Mouse (Mus musculus): ENCODE measurements around the gene Emc8. TPM values are rescaled to one million over a fixed set of nuclear protein-coding genes. Genes with fewer than 3 reads are reported as not detected.

The Emc8 gene
- polyA plus RNA-seq, 1 experiment from 2014 or later, result 205 TPM

DNA sequence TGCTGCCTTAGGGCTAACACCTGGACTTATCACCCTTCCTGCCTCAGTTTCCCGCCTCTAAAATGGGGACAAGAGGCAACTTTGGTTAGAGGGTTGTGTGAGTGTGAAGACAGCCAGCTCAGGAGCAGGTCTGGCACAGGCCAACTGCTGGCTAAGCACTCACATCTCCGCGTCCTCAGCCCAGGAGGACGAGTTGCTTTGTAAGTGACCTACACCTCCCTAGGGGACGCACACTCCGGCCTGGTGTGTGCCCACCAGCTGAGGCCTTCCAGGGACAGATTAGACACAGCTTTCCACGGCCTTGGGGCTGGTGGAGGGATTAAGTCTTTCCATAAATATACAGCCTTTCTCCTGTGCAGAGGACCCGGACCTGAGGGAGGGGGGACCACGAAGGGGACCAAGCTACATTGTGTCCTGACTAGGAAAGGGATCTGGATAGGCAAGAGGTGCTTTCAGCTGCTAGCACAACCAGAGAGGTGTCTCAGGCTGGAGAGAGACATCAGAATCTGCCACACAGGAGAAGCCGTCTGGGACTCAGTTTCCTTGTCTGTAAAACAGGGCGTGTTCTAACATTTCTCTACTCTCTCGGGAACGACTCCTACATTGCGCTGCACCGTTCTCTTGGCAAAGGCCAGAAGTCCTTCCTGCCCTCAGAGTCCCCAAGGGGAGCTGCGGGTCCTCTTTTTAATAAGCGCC is 35.3 kb downstream of the Emc8 start:
- Histone ChIP-seq H3K27ac (no peak overlapping the region), H3K9me3 (no peaks in the 10 kb centered on the region), H3K27me3 (peaks cover 19% of the 10 kb centered on the region), H3K9ac (0 out of 2 replicates have a peak overlapping the region, but pooled peaks have one; percentile 31), H3K4me2 (peak overlapping the region; percentile 98), H3K36me3 (no peaks in the 10 kb centered on the region), H3K4me1 (peaks cover 33% of the 10 kb centered on the region), H3K4me3 (peak overlapping the region; percentile 69)
- ATAC-seq (ENCODE audit: insufficient number of reproducible peaks, low FRiP score, low TSS enrichment, low read depth), result 0 out of 2 replicates have a peak, but pooled peaks have one; percentile 22
- 33% methylated on average over 17 of the region's 17 CpGs for WGBS

- ATAC-seq (ENCODE audit: insufficient number of reproducible peaks, low FRiP score, low TSS enrichment, low read depth), result no peak
- Histone ChIP-seq H3K9ac (no peak overlapping the region), H3K4me3 (no peak overlapping the region), H3K4me2 (no peak overlapping the region), H3K27ac (peak overlapping the region; percentile 50; the same call in 1 of the 2 replicates), H3K9me3 (no peaks in the 10 kb centered on the region), H3K36me3 (no peaks in the 10 kb centered on the region), H3K4me1 (peaks cover 33% of the 10 kb centered on the region), H3K27me3 (peaks cover 19% of the 10 kb centered on the region)
- 73% methylated on average over 21 of the region's 21 CpGs for WGBS
These were observed 36.7 kb downstream of the Emc8 start for GRCm38 (mm10) chr8:120631441-120632375.

GRCm38 (mm10) chr8:120630848-120631247 is 37.5 kb downstream of the Emc8 start:
- ATAC-seq (ENCODE audit: insufficient number of reproducible peaks, low FRiP score, low TSS enrichment, low read depth), result no peak
- Histone ChIP-seq H3K4me3 (no peak overlapping the region), H3K36me3 (no peaks in the 10 kb centered on the region), H3K9ac (no peak overlapping the region), H3K27ac (no peak overlapping the region), H3K4me2 (no peak overlapping the region), H3K4me1 (peaks cover 33% of the 10 kb centered on the region), H3K27me3 (peaks cover 19% of the 10 kb centered on the region), H3K9me3 (no peaks in the 10 kb centered on the region)
- WGBS, result 44% methylated on average over 6 of the region's 6 CpGs

DNA sequence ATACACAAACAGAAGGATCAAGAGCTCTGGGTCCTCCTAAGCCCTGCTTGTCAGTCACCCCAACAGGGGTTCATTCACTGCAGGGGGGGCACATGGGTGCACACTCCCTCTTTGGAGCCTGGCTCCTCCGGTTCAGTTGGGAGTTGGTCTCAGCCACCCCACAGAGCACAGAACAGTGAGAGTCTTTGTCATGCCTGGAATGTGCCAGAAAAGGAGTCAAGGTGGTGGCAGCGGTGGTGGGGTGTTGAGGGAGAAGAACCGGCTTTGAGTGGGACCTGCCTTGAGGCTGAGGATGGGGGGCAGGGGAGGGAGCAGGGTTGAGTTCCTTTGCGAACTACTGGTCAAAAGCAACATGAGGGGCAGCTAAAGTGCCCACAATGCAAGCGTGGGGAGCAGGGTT is 38.3 kb downstream of the Emc8 start:
- Histone ChIP-seq H3K36me3 (no peaks in the 10 kb centered on the region), H3K4me1 (peaks cover 33% of the 10 kb centered on the region), H3K4me2 (no peak overlapping the region), H3K9me3 (no peaks in the 10 kb centered on the region), H3K27me3 (peaks cover 14% of the 10 kb centered on the region), H3K4me3 (no peak overlapping the region), H3K27ac (no peak overlapping the region), H3K9ac (no peak overlapping the region)
- WGBS, result 57% methylated on average over 5 of the region's 5 CpGs
- ATAC-seq (ENCODE audit: insufficient number of reproducible peaks, low FRiP score, low TSS enrichment, low read depth), result no peak

DNA sequence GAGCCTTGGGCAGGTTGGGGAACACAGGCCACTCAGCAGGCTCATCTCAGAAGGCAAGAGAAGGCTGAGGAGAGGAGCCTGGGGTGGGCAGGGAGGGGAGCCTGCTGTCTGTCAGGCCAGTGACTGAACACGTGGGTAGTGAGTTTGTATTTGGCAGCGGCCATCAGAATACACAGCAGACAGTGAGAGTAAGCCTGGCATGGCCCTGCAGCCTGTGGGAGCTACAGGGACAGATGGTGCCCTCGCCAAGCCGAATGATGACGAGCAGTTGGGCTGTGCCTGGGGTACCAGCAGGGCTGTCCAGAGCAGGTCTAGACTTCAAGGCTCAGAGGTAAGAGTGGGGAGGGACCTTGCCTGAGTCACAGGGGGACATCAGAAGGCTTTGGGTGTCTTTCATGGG is 41.1 kb downstream of the Emc8 start:
- Histone ChIP-seq H3K27me3 (no peaks in the 10 kb centered on the region), H3K4me3 (no peak overlapping the region), H3K9me3 (no peaks in the 10 kb centered on the region), H3K9ac (no peak overlapping the region), H3K4me2 (no peak overlapping the region), H3K36me3 (no peaks in the 10 kb centered on the region), H3K27ac (no peak overlapping the region), H3K4me1 (peaks cover 10% of the 10 kb centered on the region)
- no peak for ATAC-seq (ENCODE audit: insufficient number of reproducible peaks, low FRiP score, low TSS enrichment, low read depth)
- 88% methylated on average over 5 of the region's 5 CpGs for WGBS

- Histone ChIP-seq H3K4me1 (peaks cover 3% of the 10 kb centered on the region; the same call in 1 of the 2 replicates), H3K4me3 (no peak overlapping the region), H3K36me3 (no peaks in the 10 kb centered on the region), H3K9ac (no peak overlapping the region), H3K27me3 (no peaks in the 10 kb centered on the region), H3K27ac (no peak overlapping the region), H3K9me3 (no peaks in the 10 kb centered on the region), H3K4me2 (no peak overlapping the region)
- ATAC-seq (ENCODE audit: insufficient number of reproducible peaks, low FRiP score, low TSS enrichment, low read depth), result no peak
- 51% methylated on average over 11 of the region's 11 CpGs for WGBS
These were observed 41.9 kb downstream of the Emc8 start for GRCm38 (mm10) chr8:120626461-120626860.

GRCm38 (mm10) chr8:120623608-120624007 is 44.8 kb downstream of the Emc8 start:
- Histone ChIP-seq H3K9me3 (no peaks in the 10 kb centered on the region), H3K36me3 (no peaks in the 10 kb centered on the region)
- no peak for ATAC-seq (ENCODE audit: insufficient number of reproducible peaks, low FRiP score, low TSS enrichment, low read depth)

DNA sequence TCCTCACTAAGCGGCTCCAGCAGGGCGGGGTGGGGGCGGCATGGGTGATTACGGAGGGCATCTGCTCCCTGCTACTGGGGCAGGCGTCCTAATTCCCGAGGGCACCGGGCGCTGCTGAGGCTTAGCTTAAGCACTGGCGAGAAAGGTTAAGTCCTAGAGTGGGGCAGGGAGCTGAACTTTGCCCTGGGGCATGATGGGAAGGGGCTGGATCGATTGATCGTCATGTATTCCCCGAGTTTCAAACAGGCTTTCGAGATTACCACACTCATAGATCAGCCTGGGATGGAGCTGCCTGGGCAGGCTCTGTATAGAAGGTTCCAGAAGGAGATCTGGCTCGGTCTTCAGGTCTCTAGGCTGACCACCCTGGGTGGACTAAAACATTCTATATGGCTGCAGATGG is 46.2 kb downstream of the Emc8 start:
- no peaks in the 10 kb centered on the region for H3K36me3 ChIP-seq
- H3K27me3 ChIP-seq, result no peaks in the 10 kb centered on the region
- no peak for ATAC-seq (ENCODE audit: insufficient number of reproducible peaks, low FRiP score, low TSS enrichment, low read depth)
- H3K4me3 ChIP-seq, result no peak overlapping the region
- WGBS, result 79% methylated on average over 14 of the region's 14 CpGs
- no peak overlapping the region for H3K27ac ChIP-seq
- H3K4me2 ChIP-seq, result no peak overlapping the region
- H3K9me3 ChIP-seq, result no peaks in the 10 kb centered on the region
- H3K4me1 ChIP-seq, result peaks cover 7% of the 10 kb centered on the region; the same call in 1 of the 2 replicates
- H3K9ac ChIP-seq, result no peak overlapping the region

More at GRCm38 (mm10) chr8:120623608-120624007, 44.8 kb downstream of the Emc8 start:
- 47% methylated on average over 2 of the region's 2 CpGs for WGBS
- Histone ChIP-seq H3K9ac (no peak overlapping the region), H3K4me2 (no peak overlapping the region), H3K4me3 (no peak overlapping the region), H3K27me3 (no peaks in the 10 kb centered on the region), H3K4me1 (no peaks in the 10 kb centered on the region), H3K27ac (no peak overlapping the region)

- WGBS, result 59% methylated on average over 7 of the region's 7 CpGs
- H3K27me3 ChIP-seq, result no peaks in the 10 kb centered on the region
- ATAC-seq (ENCODE audit: insufficient number of reproducible peaks, low FRiP score, low TSS enrichment, low read depth), result no peak
- no peak overlapping the region for H3K4me3 ChIP-seq
- H3K4me1 ChIP-seq, result peaks cover 13% of the 10 kb centered on the region
- H3K27ac ChIP-seq, result no peak overlapping the region
- H3K9ac ChIP-seq, result no peak overlapping the region
- H3K36me3 ChIP-seq, result no peaks in the 10 kb centered on the region
- H3K9me3 ChIP-seq, result no peaks in the 10 kb centered on the region
- no peak overlapping the region for H3K4me2 ChIP-seq
These were observed 47.9 kb downstream of the Emc8 start for GRCm38 (mm10) chr8:120620441-120620840.

DNA sequence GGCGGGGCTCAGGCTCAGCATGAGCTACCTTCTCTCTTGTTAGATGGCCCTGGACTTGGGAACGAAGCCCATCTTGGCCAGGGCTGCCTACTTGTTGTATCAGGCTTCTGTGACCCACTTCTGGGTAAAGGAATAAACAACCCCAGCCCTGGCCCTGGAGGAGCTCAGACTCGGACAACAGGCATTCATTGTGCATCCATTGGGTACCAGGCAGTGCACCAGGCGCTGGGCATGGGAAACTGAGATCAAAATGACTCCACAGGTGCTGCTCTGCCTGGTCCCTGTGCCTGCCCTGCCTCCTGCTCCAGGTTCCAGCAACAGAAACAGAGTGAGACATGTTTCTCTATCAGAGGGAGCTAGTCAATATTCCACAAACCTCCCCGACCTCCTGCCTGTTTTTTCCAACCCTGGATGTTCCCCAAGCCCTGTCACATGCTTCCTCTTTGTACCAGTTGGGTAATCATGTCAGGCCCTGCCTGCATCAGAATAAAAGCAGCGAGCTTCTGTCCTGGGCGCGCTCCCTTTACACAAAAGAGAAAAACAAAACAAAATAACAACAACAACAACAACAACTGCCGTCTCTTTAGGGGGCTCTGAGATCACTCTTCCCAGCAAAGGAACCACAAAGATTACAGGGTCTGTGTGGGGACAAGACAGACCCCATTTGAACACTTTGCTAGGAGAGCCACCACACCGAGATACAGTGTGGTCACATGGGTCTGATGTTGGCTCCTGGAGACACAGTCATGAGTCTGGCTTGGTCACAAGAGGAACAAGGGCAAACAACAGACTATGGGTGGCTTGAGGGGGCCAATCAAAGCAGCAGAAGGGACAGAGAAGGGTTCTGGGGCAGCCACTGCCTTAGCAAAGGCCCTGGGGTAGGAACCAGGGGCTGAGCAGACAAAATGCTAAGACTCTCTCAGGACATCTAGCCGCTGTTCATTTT is 48.9 kb downstream of the Emc8 start:
- ATAC-seq (ENCODE audit: insufficient number of reproducible peaks, low FRiP score, low TSS enrichment, low read depth), result no peak
- Histone ChIP-seq H3K4me2 (no peak overlapping the region), H3K36me3 (no peaks in the 10 kb centered on the region), H3K4me1 (peaks cover 13% of the 10 kb centered on the region), H3K27me3 (no peaks in the 10 kb centered on the region), H3K27ac (no peak overlapping the region), H3K9me3 (no peaks in the 10 kb centered on the region), H3K4me3 (no peak overlapping the region), H3K9ac (no peak overlapping the region)
- WGBS, result 72% methylated on average over 11 of the region's 11 CpGs

DNA sequence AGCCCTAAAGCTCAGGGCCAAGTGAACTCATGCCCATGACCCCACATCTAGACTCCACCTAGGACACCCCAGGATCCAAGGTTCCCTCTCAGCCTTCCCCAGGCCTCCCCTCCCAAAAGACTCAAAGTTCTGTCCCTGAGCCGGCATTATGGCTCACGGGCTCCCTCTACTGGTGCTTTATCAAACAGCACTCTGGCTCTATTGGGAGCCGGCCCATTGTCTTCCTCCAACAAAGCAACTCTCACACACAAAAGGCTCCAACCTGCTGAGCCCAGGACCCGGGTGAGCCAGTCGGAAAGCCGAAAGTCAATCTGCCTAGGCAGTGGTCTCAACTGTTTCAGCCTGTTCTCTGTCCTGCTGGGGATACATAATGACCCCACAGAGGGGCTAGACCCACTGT is 50.3 kb downstream of the Emc8 start:
- Histone ChIP-seq H3K9me3 (no peaks in the 10 kb centered on the region), H3K27me3 (no peaks in the 10 kb centered on the region), H3K9ac (no peak overlapping the region), H3K27ac (no peak overlapping the region), H3K4me2 (no peak overlapping the region), H3K4me1 (peaks cover 13% of the 10 kb centered on the region), H3K4me3 (no peak overlapping the region), H3K36me3 (no peaks in the 10 kb centered on the region)
- no peak for ATAC-seq (ENCODE audit: insufficient number of reproducible peaks, low FRiP score, low TSS enrichment, low read depth)
- WGBS, result under 1% methylated on average over 6 of the region's 6 CpGs

Data from limb, embryonic 15.5 days (tissue).